Mouse (Mus musculus) midbrain, embryonic 10.5 days (tissue): ENCODE data around the gene Tmem200b. TPM values are rescaled to one million over a fixed set of nuclear protein-coding genes. Genes with fewer than 3 reads are reported as not detected.

Experiments used
- DNase-seq: peaks from one replicate; pipeline ENCODE4 v3.0.0-alpha.2; 2017; ENCODE audit warnings: low spot score
- H3K27ac ChIP-seq: fragments of 300-500 bp; sonication (generic); replicated peaks from 2 replicates; pipeline ENCODE4 v1.5.1; 2016; ENCODE audit warnings: mild to moderate bottlenecking
- H3K27me3 ChIP-seq: fragments of 300-500 bp; sonication (generic); 2 replicates; pipeline ENCODE4 v1.6.1; 2016; ENCODE audit warnings: low read depth, mild to moderate bottlenecking; ENCODE audit not compliant: poor library complexity, severe bottlenecking
- H3K36me3 ChIP-seq: fragments of 300-500 bp; sonication (generic); 2 replicates; pipeline ENCODE4 v1.6.1; 2016; ENCODE audit warnings: mild to moderate bottlenecking, moderate library complexity
- H3K4me1 ChIP-seq: fragments of 300-500 bp; sonication (generic); 2 replicates; pipeline ENCODE4 v1.6.1; 2016
- H3K4me3 ChIP-seq: fragments of 300-500 bp; sonication (generic); 2 replicates; pipeline ENCODE4 v1.5.1; 2016; ENCODE audit warnings: mild to moderate bottlenecking, moderate library complexity
- H3K9me3 ChIP-seq: fragments of 300-500 bp; sonication (generic); replicated peaks from 2 replicates; pipeline ENCODE4 v1.6.1; 2016; ENCODE audit warnings: mild to moderate bottlenecking
- WGBS: fragments of 180-500 bp; shearing (Covaris S2); methylation state at CpG from one replicate; pipeline ENCODE4 v1.1.7; 2016; 5-methylcytosine and 5-hydroxymethylcytosine counted together
- polyA plus RNA-seq: library from polyadenylated mRNA; unstranded; fragments of >200 nt; fragmentation: Nextera tagmentation; extraction: Ambion mirVana; gene quantifications from 2 replicates; pipeline ENCODE4 v1.2.1, GENCODE M21; 2016

Gene Tmem200b
- polyA plus RNA-seq, 1 experiment from 2014 or later = 0.49 TPM

- 65% methylated on average over 6 of the region's 6 CpGs for WGBS
- Histone ChIP-seq H3K27ac (no peak overlapping the region), H3K36me3 (peaks cover 65% of the 10 kb centered on the region), H3K9me3 (no peaks in the 10 kb centered on the region), H3K27me3 (peaks cover 74% of the 10 kb centered on the region), H3K4me1 (peaks cover 58% of the 10 kb centered on the region), H3K4me3 (no peak overlapping the region)
- no peak for DNase-seq
These were observed 2.7 kb downstream of the Tmem200b start for GRCm38 (mm10) chr4:131924096-131924810.

- Histone ChIP-seq H3K4me3 (no peak overlapping the region), H3K4me1 (peaks cover 23% of the 10 kb centered on the region), H3K9me3 (no peaks in the 10 kb centered on the region), H3K27ac (no peak overlapping the region), H3K36me3 (peaks cover 100% of the 10 kb centered on the region), H3K27me3 (peaks cover 25% of the 10 kb centered on the region)
- 90% methylated on average over 6 of the region's 6 CpGs for WGBS
- DNase-seq = no peak
These were observed 7.6 kb downstream of the Tmem200b start for GRCm38 (mm10) chr4:131929146-131929545.

GRCm38 (mm10) chr4:131939459-131939858 is 17.9 kb downstream of the Tmem200b start:
- DNase-seq = no peak
- peaks cover 72% of the 10 kb centered on the region for H3K36me3 ChIP-seq
- no peak overlapping the region for H3K4me3 ChIP-seq
- H3K9me3 ChIP-seq = no peaks in the 10 kb centered on the region
- 97% methylated on average over 2 of the region's 2 CpGs for WGBS
- no peaks in the 10 kb centered on the region for H3K4me1 ChIP-seq
- no peaks in the 10 kb centered on the region for H3K27me3 ChIP-seq
- no peak overlapping the region for H3K27ac ChIP-seq

GRCm38 (mm10) chr4:131940846-131941245 is 19.3 kb downstream of the Tmem200b start:
- 94% methylated on average over 4 of the region's 4 CpGs for WGBS
- Histone ChIP-seq H3K4me3 (no peak overlapping the region), H3K36me3 (peaks cover 66% of the 10 kb centered on the region), H3K4me1 (no peaks in the 10 kb centered on the region), H3K27ac (no peak overlapping the region), H3K9me3 (no peaks in the 10 kb centered on the region), H3K27me3 (no peaks in the 10 kb centered on the region)
- no peak for DNase-seq

GRCm38 (mm10) chr4:131947848-131948247 is 26.3 kb downstream of the Tmem200b start:
- Histone ChIP-seq H3K27me3 (peaks cover 6% of the 10 kb centered on the region), H3K36me3 (peaks cover 36% of the 10 kb centered on the region), H3K27ac (no peak overlapping the region), H3K9me3 (no peaks in the 10 kb centered on the region), H3K4me1 (peaks cover 45% of the 10 kb centered on the region), H3K4me3 (no peak overlapping the region)
- WGBS = 92% methylated on average over 11 of the region's 11 CpGs
- no peak for DNase-seq

- WGBS = 21% methylated on average over 5 of the region's 5 CpGs
- Histone ChIP-seq H3K36me3 (peaks cover 39% of the 10 kb centered on the region), H3K9me3 (no peaks in the 10 kb centered on the region), H3K4me3 (0 out of 2 replicates have a peak overlapping the region, but pooled peaks have one; percentile 2), H3K27me3 (peaks cover 11% of the 10 kb centered on the region), H3K27ac (peak overlapping the region; percentile 43; the same call in 1 of the 2 replicates), H3K4me1 (peaks cover 47% of the 10 kb centered on the region)
- DNase-seq = peak; percentile 21
These were observed 28.3 kb downstream of the Tmem200b start for GRCm38 (mm10) chr4:131949903-131950302.

GRCm38 (mm10) chr4:131950657-131951056 is 29.1 kb downstream of the Tmem200b start:
- no peaks in the 10 kb centered on the region for H3K9me3 ChIP-seq
- peaks cover 11% of the 10 kb centered on the region for H3K27me3 ChIP-seq
- peaks cover 47% of the 10 kb centered on the region for H3K4me1 ChIP-seq
- peaks cover 45% of the 10 kb centered on the region for H3K36me3 ChIP-seq
- DNase-seq = peak; percentile 30
- H3K4me3 ChIP-seq = no peak overlapping the region
- H3K27ac ChIP-seq = peak overlapping the region; percentile 43; the same call in 1 of the 2 replicates
- 40% methylated on average over 8 of the region's 8 CpGs for WGBS

- no peak overlapping the region for H3K27ac ChIP-seq
- peaks cover 88% of the 10 kb centered on the region for H3K36me3 ChIP-seq
- no peak for DNase-seq
- no peak overlapping the region for H3K4me3 ChIP-seq
- H3K27me3 ChIP-seq = 0 out of 2 replicates have a peak, but pooled peaks cover 5% of the 10 kb centered on the region
- 92% methylated on average over 3 of the region's 3 CpGs for WGBS
- H3K4me1 ChIP-seq = peaks cover 3% of the 10 kb centered on the region; the same call in 1 of the 2 replicates
- no peaks in the 10 kb centered on the region for H3K9me3 ChIP-seq
These were observed 35.6 kb downstream of the Tmem200b start for GRCm38 (mm10) chr4:131957161-131957560.

- H3K9me3 ChIP-seq = no peaks in the 10 kb centered on the region
- H3K4me1 ChIP-seq = no peaks in the 10 kb centered on the region
- peaks cover 100% of the 10 kb centered on the region for H3K36me3 ChIP-seq
- no peaks in the 10 kb centered on the region for H3K27me3 ChIP-seq
- H3K4me3 ChIP-seq = no peak overlapping the region
- no peak overlapping the region for H3K27ac ChIP-seq
- no peak for DNase-seq
- 80% methylated on average over 2 of the region's 2 CpGs for WGBS
These were observed 47.3 kb downstream of the Tmem200b start for GRCm38 (mm10) chr4:131968873-131969272.

GRCm38 (mm10) chr4:131970244-131970853 is 48.8 kb downstream of the Tmem200b start:
- Histone ChIP-seq H3K4me3 (no peak overlapping the region), H3K27me3 (no peaks in the 10 kb centered on the region), H3K27ac (no peak overlapping the region), H3K4me1 (no peaks in the 10 kb centered on the region), H3K36me3 (peaks cover 100% of the 10 kb centered on the region), H3K9me3 (no peaks in the 10 kb centered on the region)
- WGBS = 94% methylated on average over 7 of the region's 7 CpGs
- DNase-seq = no peak

Other genes starting within 250 kb of the Tmem200b start
- gene Ptpru, start 83.5 kb upstream of the Tmem200b start, polyA plus RNA-seq = 12.4 and 16.8 TPM in 2 replicates
- 51.7 and 58.0 TPM in 2 replicates for gene Mecr, start 78.3 kb upstream of the Tmem200b start, polyA plus RNA-seq
- 147 and 157 TPM in 2 replicates for gene Srsf4, start 48.2 kb upstream of the Tmem200b start, polyA plus RNA-seq
- gene Gm10300, start 152.9 kb downstream of the Tmem200b start, polyA plus RNA-seq = not detected in 2 replicates
- 123 and 167 TPM in 2 replicates for gene Epb41, start 153.6 kb downstream of the Tmem200b start, polyA plus RNA-seq
- gene Oprd1, start 222.7 kb downstream of the Tmem200b start, polyA plus RNA-seq = 0.06 and 0.07 TPM in 2 replicates